Mouse (Mus musculus) right cerebral cortex, postnatal 4 days (tissue): Measurements from ENCODE around the gene Spin2-ps6.
"Not testable (repeated sequence)": the region's sequence is repeated elsewhere in the genome, so short reads cannot be mapped to it uniquely, and the experiment has no call there.

Experiments used
- DNase-seq: peaks from one replicate; pipeline ENCODE4 v3.0.0-alpha.2; 2022

The Spin2-ps6 gene

GRCm38 (mm10) chrX:33234569-33234968, at the start of gene Spin2-ps6:
Gene Spin2-ps6 (plus strand): TSS chrX:33234869.
- not testable (repeated sequence) for DNase-seq
